Mouse (Mus musculus) hindbrain, embryonic 10.5 days (tissue): ENCODE results near the gene Atp4a. TPM values are rescaled to one million over a fixed set of nuclear protein-coding genes. Genes with fewer than 3 reads are reported as not detected.
A peak's percentile ranks its signal among the peaks of the same experiment; 100 is the strongest.
"Not testable (repeated sequence)": the region's sequence is repeated elsewhere in the genome, so short reads cannot be mapped to it uniquely, and the experiment has no call there.

Source experiments
- DNase-seq: peaks from one replicate; pipeline ENCODE4 v3.0.0-alpha.2; 2017; ENCODE audit warnings: low spot score
- H3K27ac ChIP-seq: fragments of 300-500 bp; sonication (generic); 2 replicates; pipeline ENCODE4 v1.5.1; 2016; ENCODE audit warnings: mild to moderate bottlenecking, moderate library complexity
- H3K27me3 ChIP-seq: fragments of 300-500 bp; sonication (generic); 2 replicates; pipeline ENCODE4 v1.6.1; 2016; ENCODE audit warnings: mild to moderate bottlenecking; ENCODE audit not compliant: poor library complexity, insufficient read depth, severe bottlenecking
- H3K36me3 ChIP-seq: fragments of 300-500 bp; sonication (generic); 2 replicates; pipeline ENCODE4 v1.6.1; 2016; ENCODE audit warnings: mild to moderate bottlenecking, moderate library complexity
- H3K4me1 ChIP-seq: fragments of 300-500 bp; sonication (generic); replicated peaks from 2 replicates; pipeline ENCODE4 v1.6.1; 2016; ENCODE audit warnings: mild to moderate bottlenecking
- H3K4me3 ChIP-seq: fragments of 300-500 bp; sonication (generic); 2 replicates; pipeline ENCODE4 v1.5.1; 2016; ENCODE audit warnings: mild to moderate bottlenecking, moderate library complexity
- H3K9me3 ChIP-seq: fragments of 300-500 bp; sonication (generic); 2 replicates; pipeline ENCODE4 v1.6.1; 2016; ENCODE audit warnings: mild to moderate bottlenecking, moderate library complexity
- WGBS: fragments of 180-500 bp; shearing (Covaris S2); methylation state at CpG from one replicate; pipeline ENCODE4 v1.1.7; 2016; 5-methylcytosine and 5-hydroxymethylcytosine counted together
- polyA plus RNA-seq: library from polyadenylated mRNA; unstranded; fragments of >200 nt; fragmentation: Nextera tagmentation; extraction: Ambion mirVana; gene quantifications from 2 replicates; pipeline ENCODE4 v1.2.1, GENCODE M21; 2016

The Atp4a gene
- polyA plus RNA-seq, 1 experiment from 2014 or later, result 1.6 TPM

DNA sequence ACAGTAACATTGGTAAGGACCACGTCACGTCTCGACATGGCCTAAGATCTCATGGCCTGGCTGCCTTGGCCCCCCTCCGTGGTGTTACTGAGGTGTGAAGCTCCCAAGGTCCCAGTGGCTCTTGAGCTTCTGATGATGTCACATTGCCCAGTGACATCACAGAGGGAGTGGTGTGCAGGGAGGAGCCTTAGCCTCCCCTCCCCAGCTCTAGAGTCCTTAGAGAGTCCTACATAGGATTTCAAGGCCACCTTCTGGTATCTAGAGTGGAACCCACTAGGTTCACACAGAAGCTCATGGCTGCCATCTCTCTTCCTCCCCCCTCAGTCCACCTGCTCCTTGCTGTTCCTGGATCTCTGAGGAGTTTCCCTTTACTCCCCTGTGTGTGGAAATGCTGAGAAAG lies 31.6 kb downstream of the Atp4a start, which contains the start of gene Gapdhs:
TSS of gene Gapdhs (minus strand) at position 65 of the 400 bp plus-strand sequence.
- not testable (repeated sequence) for H3K4me1 ChIP-seq, H3K4me3 ChIP-seq, H3K9me3 ChIP-seq, DNase-seq, H3K27me3 ChIP-seq, H3K27ac ChIP-seq
- H3K36me3 ChIP-seq, result peaks cover 23% of the 10 kb centered on the region
- WGBS, result 91% methylated on average over 4 of the region's 4 CpGs

DNA sequence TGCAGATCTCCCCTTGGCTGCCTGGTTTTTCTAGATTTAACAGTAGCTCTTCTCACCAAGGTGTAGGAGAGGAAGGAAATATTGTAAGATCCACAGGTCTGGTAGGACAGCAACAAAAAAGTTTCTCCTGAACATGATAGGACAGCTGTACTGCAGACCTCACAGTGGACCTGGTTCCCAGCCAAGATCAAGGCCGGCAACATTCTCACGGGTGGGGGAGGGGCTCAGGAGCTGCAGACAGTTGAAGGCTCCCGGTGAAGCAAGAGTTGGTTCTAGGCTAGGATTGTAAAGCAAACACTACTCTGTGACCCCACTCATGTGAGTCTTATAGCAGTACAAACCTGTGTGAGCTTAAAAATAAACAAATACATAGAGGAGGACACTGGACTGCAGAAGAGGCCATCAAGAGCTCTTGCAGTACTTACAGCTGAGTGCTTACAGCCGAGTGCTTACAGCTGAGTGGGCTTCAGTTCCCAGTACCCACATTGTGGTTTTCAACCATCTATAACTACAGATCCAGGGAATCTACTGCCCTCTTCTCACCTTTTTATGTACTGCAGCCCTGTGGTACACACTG lies 32.1 kb downstream of the Atp4a start:
- H3K27ac ChIP-seq, result no peak overlapping the region
- 58% methylated on average over 4 of the region's 4 CpGs for WGBS
- no peaks in the 10 kb centered on the region for H3K27me3 ChIP-seq
- H3K4me1 ChIP-seq, result no peaks in the 10 kb centered on the region
- H3K4me3 ChIP-seq, result no peak overlapping the region
- peaks cover 23% of the 10 kb centered on the region for H3K36me3 ChIP-seq
- DNase-seq, result no peak
- no peaks in the 10 kb centered on the region for H3K9me3 ChIP-seq

DNA sequence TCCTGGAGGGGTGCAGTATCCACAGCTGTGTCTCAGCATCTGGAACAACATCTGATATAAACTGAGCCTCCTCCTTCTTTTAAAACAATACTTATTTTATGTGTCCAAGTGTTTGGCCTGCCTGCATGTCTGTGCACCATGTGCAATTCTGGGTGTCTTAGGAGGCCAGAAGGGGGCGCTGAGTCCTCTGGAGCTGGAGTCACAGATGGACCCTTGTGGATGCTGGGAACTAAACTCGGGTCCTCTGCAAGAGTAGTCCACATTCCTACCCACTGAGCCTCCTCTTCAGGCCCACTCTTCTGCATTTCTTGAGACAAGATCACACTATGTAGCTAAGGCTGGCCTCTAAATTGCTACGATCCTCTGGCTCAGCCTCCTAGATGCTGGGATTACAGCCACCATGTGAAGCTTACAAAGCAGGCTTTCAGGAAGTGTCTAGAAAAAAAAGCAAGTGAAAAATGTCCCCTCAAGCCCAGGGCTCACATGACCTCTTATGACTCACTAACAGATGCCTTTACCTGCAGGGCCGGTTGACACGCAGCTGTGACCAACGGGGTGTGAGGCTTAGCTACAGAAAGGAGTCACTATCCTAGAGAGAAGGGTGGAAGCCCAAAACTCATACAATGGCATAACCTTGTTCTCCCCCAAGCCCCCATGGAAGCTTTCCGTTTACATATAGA lies 35.7 kb downstream of the Atp4a start:
- no peak for DNase-seq
- peaks cover 16% of the 10 kb centered on the region for H3K36me3 ChIP-seq

DNA sequence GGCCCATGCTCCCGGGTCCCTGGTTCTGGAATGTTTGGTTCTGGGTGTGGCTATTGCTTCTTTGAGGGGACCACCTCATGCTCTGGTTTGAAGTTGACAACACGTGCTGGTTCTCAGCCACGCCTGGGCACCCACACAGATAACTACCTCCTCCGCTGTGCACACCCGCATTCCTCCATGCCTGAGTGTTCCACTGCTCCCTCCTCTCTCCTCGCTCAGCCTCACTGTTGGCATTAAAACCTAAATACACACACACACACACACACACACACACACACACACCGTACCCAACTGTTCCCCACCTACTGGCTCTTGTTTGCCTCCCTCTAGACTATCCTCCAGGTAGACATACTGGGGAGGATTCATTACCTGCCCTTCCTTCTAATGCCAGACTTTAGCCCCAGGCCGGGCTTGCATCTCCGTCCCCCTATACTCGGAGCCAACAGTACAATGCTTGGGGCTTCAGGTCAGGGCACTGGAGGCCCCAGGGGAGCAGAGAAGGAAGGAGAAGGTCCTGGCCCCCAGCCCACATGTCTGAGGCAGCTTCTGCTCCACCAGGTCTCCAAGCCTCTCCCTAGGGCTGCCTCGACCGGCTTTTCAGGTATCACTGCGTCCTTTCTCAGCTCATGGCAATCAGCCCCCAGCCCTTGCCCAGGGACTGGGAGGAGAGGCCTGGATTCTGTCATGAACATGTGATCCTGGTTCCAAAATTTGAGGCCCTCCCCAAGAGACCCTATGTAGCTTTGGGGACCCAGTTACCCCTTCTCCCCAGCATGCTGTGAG lies 38.0 kb downstream of the Atp4a start:
- Histone ChIP-seq H3K9me3 (peaks cover 12% of the 10 kb centered on the region), H3K4me1 (no peaks in the 10 kb centered on the region), H3K36me3 (peaks cover 23% of the 10 kb centered on the region), H3K4me3 (no peak overlapping the region), H3K27ac (0 out of 2 replicates have a peak overlapping the region, but pooled peaks have one; percentile 29), H3K27me3 (no peaks in the 10 kb centered on the region)
- WGBS, result 85% methylated on average over 13 of the region's 13 CpGs
- no peak for DNase-seq

More for the DNA sequence above, 35.7 kb downstream of the Atp4a start:
- Histone ChIP-seq H3K4me1 (no peaks in the 10 kb centered on the region), H3K27ac (no peak overlapping the region), H3K27me3 (no peaks in the 10 kb centered on the region), H3K9me3 (no peaks in the 10 kb centered on the region), H3K4me3 (no peak overlapping the region)
- WGBS, result 84% methylated on average over 7 of the region's 7 CpGs

DNA sequence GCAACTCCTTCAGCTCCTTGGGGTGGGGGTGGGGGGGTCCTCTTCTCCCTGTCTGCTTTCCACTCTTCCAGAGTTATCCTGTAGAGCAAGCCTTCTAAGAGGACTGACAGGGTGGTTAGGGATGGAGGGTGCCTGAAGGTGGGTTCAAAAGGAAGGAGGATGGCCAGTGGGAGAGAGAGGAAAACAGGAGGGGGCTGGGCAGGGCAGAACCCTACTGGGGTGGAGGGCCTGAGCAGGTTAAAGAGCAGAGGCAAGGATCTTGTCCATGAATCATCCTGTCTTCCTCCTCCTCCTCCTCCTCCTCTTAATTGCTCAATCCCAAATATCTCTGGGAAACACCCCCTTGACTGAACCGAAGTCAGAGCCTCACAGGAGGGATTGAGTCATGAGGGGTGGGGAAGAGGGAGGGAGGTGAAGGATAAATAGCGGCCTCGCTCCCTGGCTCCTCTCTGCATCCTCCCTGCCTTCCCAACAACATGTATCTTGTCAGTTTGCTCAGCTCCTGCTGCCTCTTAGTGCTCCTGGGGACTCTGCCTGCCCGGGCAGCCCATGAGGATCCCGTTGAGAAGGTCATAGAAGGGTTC lies 39.2 kb downstream of the Atp4a start, which contains the start of gene Sbsn:
TSS of gene Sbsn (plus strand) at position 386 of the 584 bp plus-strand sequence.
- H3K4me1 ChIP-seq, result no peaks in the 10 kb centered on the region
- H3K27me3 ChIP-seq, result no peaks in the 10 kb centered on the region
- peaks cover 35% of the 10 kb centered on the region for H3K36me3 ChIP-seq
- no peak within 1 kb of the TSS for H3K4me3 ChIP-seq
- DNase-seq, result no peak
- peaks cover 14% of the 10 kb centered on the region for H3K9me3 ChIP-seq
- H3K27ac ChIP-seq, result no peak within 1 kb of the TSS
- WGBS, result 67% methylated on average over 5 of the region's 5 CpGs

DNA sequence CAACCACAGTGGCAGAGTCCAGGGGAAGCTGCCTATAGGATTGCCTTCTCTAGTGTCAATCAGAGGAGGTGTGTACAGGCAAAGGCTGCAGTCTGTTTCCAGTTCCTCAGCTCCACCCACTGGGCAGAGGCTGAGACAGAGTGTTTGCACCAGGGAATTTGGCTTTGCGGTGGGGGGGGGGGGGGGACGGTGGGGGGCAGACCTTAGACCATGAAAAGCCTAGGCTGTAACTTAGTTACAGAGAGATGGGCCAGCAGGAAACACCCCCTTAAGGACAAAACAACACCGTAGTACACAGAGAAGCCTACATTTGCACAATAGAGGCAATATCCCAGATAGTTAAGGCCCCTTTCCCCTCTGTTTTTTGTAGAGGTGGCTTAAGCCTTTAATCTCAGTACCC lies 45.0 kb downstream of the Atp4a start:
- Histone ChIP-seq H3K4me1 (no peaks in the 10 kb centered on the region; the same call in 1 of the 2 replicates), H3K4me3 (no peak overlapping the region), H3K9me3 (peaks cover 14% of the 10 kb centered on the region), H3K36me3 (peaks cover 25% of the 10 kb centered on the region), H3K27me3 (no peaks in the 10 kb centered on the region), H3K27ac (no peak overlapping the region)
- WGBS, result 65% methylated on average over 3 of the region's 3 CpGs
- no peak for DNase-seq

DNA sequence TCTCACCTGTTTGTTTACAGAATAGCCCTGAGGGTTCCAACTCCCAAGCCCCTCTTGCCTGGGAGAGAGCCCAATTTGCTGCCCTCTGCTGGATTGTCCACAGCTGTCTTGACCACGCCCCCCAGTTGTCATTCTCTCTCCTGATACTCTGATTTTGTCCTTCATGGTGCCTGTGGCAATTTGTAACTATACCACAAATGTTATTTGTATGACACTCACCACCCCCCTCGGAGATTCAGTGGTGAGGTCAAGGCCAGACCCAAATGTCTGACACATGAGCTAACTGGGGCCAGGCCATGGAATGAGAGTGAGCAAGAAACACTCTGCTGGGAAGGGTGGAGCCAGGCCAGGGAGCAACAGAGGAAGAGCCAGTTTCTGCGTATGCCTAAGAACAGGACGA lies 46.8 kb downstream of the Atp4a start:
- H3K9me3 ChIP-seq, result peaks cover 14% of the 10 kb centered on the region
- H3K27me3 ChIP-seq, result no peaks in the 10 kb centered on the region
- peaks cover 25% of the 10 kb centered on the region for H3K36me3 ChIP-seq
- H3K4me1 ChIP-seq, result no peaks in the 10 kb centered on the region; the same call in 1 of the 2 replicates
- whole genome bisulfite sequencing, result 34% methylated on average over 4 of the region's 4 CpGs
- no peak overlapping the region for H3K27ac ChIP-seq
- peak; percentile 30 for DNase-seq
- no peak overlapping the region for H3K4me3 ChIP-seq

DNA sequence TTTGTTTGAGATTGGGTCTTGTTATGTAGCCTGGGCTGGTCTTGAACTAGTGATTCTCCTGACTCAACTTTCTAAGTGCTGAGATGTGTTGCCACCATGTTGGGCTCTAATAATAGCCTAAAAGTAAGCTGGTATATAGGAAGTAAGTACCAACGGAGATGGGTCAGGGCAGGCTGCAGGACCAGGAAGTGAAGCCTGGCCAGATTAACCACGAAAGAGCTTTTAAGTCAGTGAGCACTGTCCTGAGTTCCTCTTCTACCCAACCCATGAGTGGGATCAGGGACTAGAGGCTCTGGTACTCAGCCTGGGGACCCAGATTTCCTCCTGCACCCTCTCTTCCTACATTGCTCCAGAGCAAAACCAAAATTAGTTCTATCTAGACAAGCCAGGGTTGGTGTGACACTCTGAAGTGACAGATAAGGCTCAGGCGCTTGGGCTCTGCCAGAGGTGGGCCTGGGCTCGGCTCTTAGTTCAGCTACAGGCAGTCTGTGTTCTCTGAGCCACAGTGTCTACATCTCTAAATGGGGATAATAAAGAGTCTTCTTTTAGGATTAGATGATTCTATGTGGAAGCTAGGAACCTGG lies 49.9 kb downstream of the Atp4a start:
- no peak for DNase-seq
- Histone ChIP-seq H3K9me3 (no peaks in the 10 kb centered on the region), H3K4me3 (no peak overlapping the region), H3K4me1 (peaks cover 9% of the 10 kb centered on the region), H3K27ac (no peak overlapping the region), H3K36me3 (no peaks in the 10 kb centered on the region), H3K27me3 (no peaks in the 10 kb centered on the region)
- 76% methylated on average over 4 of the region's 4 CpGs for WGBS

DNA sequence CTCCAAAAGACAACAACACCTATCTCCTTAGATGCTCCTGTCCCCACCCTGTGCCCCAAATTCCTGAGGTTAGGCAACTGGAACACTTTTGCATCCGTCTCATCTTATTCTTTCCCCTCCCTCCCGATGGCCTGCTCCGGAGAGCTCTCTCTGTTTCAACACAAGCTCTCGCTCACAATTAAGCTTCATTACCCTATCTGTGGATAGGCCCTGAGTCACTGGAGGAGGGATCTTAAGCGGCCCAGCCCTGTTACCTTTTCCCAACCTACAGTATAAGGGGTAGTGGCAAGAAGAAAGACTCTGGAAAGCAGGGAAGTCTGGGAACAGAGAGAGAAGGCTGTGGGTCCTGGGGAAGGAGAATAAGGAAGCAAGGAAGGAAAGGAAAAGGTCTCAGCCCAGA lies 51.4 kb downstream of the Atp4a start, which contains the start of gene Dmkn:
TSS of gene Dmkn (plus strand) at position 301 of the 400 bp plus-strand sequence.
- H3K27me3 ChIP-seq, result no peaks in the 10 kb centered on the region
- no peak within 1 kb of the TSS for H3K27ac ChIP-seq
- H3K36me3 ChIP-seq, result no peaks in the 10 kb centered on the region
- no peak within 1 kb of the TSS for H3K4me3 ChIP-seq
- no peak for DNase-seq
- 48% methylated on average over 5 of the region's 5 CpGs for WGBS
- H3K9me3 ChIP-seq, result no peaks in the 10 kb centered on the region
- H3K4me1 ChIP-seq, result peaks cover 9% of the 10 kb centered on the region

DNA sequence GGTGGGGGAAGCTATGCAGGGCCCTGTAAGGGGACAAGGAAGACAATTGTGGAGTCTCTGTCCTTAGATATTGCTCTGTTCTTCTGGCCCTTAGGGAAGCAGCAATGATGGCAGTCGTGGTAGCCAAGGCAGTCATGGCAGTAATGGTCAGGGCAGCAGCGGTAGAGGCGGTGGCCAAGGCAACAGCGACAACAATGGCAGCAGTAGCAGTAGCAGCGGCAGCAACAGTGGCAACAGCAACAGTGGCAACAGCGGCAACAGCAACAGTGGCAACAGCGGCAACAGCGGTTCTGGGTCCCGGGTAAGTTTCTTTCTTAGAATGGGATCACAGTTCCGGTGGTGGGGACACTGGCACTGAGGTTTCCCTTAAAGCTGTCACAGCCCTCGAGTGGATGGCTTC lies 53.2 kb downstream of the Atp4a start:
- DNase-seq, result peak; percentile 15
- H3K36me3 ChIP-seq, result no peaks in the 10 kb centered on the region

DNA sequence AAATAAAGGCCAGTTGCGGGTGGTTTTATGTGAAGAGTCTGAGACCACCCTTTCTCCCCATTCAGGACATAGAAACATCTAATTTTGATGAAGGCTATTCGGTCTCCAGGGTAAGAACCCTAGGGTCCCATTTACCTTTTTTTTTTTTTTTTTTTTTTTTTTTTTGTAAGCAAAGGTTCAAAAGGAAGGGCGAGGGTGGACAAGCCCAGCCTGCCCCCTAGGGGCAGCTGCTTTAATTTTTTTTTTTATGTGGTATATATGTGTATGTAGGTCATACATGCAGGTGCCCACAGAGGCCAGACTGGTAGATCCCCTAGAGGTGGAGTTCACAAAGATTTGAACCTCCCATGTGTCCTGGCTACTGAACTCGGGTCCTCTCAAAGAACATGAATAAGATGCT lies 54.4 kb downstream of the Atp4a start:
- Histone ChIP-seq H3K36me3 (no peaks in the 10 kb centered on the region), H3K4me3 (no peak overlapping the region), H3K9me3 (0 out of 2 replicates have a peak, but pooled peaks cover 3% of the 10 kb centered on the region), H3K4me1 (peaks cover 9% of the 10 kb centered on the region), H3K27ac (no peak overlapping the region), H3K27me3 (no peaks in the 10 kb centered on the region)
- WGBS, result 88% methylated on average over 4 of the region's 4 CpGs
- no peak for DNase-seq

More for the DNA sequence above, 53.2 kb downstream of the Atp4a start:
- peak overlapping the region; percentile 26 for H3K4me3 ChIP-seq
- peaks cover 9% of the 10 kb centered on the region for H3K4me1 ChIP-seq
- no peaks in the 10 kb centered on the region for H3K27me3 ChIP-seq
- H3K27ac ChIP-seq, result no peak overlapping the region
- 44% methylated on average over 11 of the region's 11 CpGs for WGBS
- no peaks in the 10 kb centered on the region for H3K9me3 ChIP-seq

DNA sequence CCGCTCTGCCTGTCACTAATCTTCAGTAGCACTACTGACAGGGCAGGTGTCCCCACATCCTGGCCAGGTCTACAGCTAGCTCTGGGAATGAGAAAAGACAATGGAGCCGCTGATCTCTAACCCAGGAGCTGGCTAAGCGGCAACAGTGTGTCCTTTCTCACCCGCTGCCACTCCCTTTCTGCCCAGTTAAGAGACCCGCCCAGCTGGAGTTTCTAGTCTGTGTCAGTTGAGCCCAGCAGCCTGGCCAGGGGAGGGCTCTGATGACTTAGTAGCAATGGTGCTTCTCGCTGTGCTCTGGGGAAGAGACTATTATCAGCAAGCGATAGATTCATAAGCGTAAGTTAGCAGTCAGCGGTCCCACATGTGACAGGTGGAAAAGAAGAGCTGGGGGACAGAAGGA lies 57.2 kb downstream of the Atp4a start:
- Histone ChIP-seq H3K9me3 (0 out of 2 replicates have a peak, but pooled peaks cover 4% of the 10 kb centered on the region), H3K27ac (no peak overlapping the region), H3K4me3 (no peak overlapping the region), H3K27me3 (no peaks in the 10 kb centered on the region), H3K4me1 (peaks cover 9% of the 10 kb centered on the region), H3K36me3 (no peaks in the 10 kb centered on the region)
- no peak for DNase-seq
- 36% methylated on average over 9 of the region's 9 CpGs for WGBS
